Mouse (Mus musculus): ENCODE measurements around the gene Tnfsf9.
"Not testable (repeated sequence)": the region's sequence is repeated elsewhere in the genome, so short reads cannot be mapped to it uniquely, and the experiment has no call there.

Tnfsf9 gene

DNA sequence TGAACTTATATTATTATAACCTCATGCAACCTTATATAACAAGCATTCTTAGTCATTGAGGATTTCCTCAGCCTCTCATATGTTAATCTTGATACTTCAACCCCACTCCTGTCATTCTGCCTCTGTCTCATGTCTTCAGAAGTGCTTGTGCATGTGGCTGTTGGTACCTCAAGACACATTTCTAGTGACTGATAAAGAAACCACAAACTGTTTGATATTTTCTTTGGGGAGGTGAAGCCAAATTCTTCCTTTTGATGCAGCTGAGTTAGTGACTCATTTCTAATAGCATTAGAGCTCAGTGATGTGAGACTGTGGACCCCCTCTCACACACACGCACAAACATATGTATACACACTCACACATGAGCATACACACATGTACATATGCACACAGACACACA is 26.7 kb downstream of the Tnfsf9 start:
- CTCF ChIA-PET: no interaction called here

- CTCF ChIA-PET: not testable (repeated sequence)
These were observed 28.9 kb downstream of the Tnfsf9 start for GRCm38 (mm10) chr17:57134021-57134420.

GRCm38 (mm10) chr17:57134693-57135092 is 29.6 kb downstream of the Tnfsf9 start:
- CTCF ChIA-PET: no interaction called here

DNA sequence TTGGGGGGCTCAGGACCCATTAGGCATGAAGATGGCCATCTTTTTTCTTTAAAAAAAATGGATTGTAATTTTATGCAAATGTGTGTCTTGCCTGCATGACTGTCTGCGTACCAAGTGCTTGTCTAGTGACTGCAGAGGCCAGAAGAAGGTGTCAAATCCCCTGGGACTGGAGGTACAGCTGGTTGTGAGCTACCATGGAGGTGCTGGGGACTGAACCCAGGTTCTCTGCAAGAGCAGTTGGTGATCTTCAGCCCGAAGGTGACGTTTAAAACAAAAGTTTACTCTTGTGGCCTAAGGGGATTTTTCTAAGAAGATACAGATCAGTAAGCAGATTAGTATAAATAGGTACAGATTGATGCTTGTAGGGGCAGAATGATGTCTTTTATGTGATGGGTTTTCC is 30.5 kb downstream of the Tnfsf9 start:
- CTCF ChIA-PET: no interaction called here

- CTCF ChIA-PET: no interaction called here
These were observed 33.6 kb downstream of the Tnfsf9 start for GRCm38 (mm10) chr17:57138676-57139075.

GRCm38 (mm10) chr17:57139708-57140107 is 34.6 kb downstream of the Tnfsf9 start:
- CTCF ChIA-PET: interaction anchor here (0.6 kb wide), 1 partner anchor 79 kb away, joined by 3 read pairs; no protein-coding TSS in a partner anchor

DNA sequence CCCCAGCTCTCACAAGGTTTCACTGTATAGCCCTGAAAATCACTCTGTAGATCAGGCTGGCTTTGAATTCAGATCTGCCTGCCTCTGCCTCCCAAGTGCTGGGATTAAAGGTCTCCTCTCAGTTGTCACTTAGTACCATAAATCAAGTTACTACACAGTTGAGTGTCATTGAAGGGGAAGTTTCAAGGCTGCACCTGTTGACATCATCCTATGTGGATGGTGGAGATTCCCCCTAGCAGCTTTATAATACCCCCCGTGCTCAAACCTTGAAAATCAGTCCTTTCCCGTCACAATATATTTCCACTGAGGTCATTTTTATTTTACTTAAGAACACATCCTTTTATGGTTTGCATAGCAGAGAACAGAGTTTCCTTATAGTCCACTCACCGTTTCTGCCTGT is 38.6 kb downstream of the Tnfsf9 start:
- CTCF ChIA-PET: interaction anchor here (0.6 kb wide), 1 partner anchor 843 kb away, joined by 7 read pairs; no protein-coding TSS in a partner anchor

DNA sequence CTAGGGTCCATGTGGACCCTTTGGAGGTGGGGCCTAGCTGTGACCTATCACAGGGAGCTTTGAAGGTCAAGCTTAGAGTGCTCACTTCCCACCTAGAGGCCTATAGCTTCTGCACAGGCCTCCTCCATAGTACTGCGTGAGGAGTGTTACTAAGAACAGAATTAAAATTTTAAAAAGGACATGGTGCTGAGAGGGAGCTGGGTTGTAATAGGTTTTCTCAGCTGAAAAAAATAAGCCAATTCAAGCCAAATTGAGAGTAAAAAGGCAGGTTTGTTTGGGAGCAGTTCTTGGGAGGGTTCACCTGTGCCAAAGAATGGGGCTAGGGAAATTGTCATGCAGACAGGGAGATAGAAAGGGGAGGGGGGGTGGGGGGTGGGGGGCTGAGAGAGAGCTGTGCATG is 40.0 kb downstream of the Tnfsf9 start:
- CTCF ChIA-PET: no interaction called here

DNA sequence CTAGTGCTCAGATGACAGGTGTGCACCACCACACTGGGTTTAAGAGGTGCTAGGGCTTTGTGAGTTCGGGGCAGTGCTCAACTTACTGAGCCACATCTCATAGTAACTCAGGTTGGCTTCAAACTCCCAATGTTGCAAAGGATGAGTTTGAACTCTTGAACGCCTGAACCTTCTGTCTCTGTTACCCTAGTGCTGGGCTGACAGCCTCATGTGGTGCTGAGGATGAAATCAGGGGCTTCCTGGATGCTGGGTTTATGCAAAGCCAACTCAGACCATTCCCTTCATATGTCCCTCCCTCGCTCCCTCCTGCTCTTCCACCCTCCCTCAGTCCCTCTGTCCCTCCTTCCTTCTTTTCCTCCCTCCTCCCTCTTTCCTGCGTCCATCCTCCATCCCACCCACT is 43.2 kb downstream of the Tnfsf9 start:
- CTCF ChIA-PET: no interaction called here

GRCm38 (mm10) chr17:57148994-57149803 is 44.1 kb downstream of the Tnfsf9 start, which contains the start of gene Cd70:
Gene Cd70, minus strand, starts transcription at chr17:57149777.
- CTCF ChIA-PET: interaction anchor here (0.5 kb wide), 1 partner anchor 12 kb away, joined by 3 read pairs; no protein-coding TSS in a partner anchor

DNA sequence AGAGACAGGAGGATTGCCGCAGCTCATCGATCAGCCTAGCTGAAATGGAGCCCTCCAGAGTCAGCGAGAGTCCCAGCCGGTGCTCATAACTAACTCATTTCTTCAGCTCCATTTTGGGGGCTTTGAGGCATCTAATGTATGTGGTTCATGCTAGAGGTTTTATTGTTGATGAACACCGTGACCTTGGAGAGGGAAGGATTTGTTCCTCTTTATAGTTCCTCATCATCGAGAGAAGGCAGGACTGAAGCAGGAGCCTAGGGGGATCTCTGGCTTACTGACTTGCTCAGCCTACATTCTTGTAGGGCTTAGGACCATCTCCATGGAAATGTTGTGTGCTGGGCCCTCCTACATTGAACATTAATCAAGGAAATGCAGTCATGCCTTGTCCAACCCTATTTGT is 47.9 kb downstream of the Tnfsf9 start:
- CTCF ChIA-PET: no interaction called here

GRCm38 (mm10) chr17:57153787-57154186 is 48.7 kb downstream of the Tnfsf9 start:
- CTCF ChIA-PET: no interaction called here
